Mouse (Mus musculus) embryo, embryonic 9.5 days (tissue): ENCODE measurements around the gene Ccm2l.

Source experiments
- DNase-seq: peaks from one replicate; pipeline ENCODE4 v3.0.0-alpha.2; 2017; ENCODE audit errors: extremely low spot score

The Ccm2l gene

GRCm38 (mm10) chr2:153090551-153091165, 24.9 kb downstream of the Ccm2l start:
- no peak for DNase-seq

- DNase-seq = peak; percentile 14
Observed at GRCm38 (mm10) chr2:153107046-153107766, 41.5 kb downstream of the Ccm2l start.

- DNase-seq = peak; percentile 20
Observed at GRCm38 (mm10) chr2:153107802-153108201, 42.0 kb downstream of the Ccm2l start.

- DNase-seq = peak; percentile 44
Observed at GRCm38 (mm10) chr2:153108313-153109264, 42.8 kb downstream of the Ccm2l start, which contains the start of gene Hck. Gene Hck (plus strand): TSS chr2:153108468.

- DNase-seq = no peak
Observed at GRCm38 (mm10) chr2:153109596-153109995, 43.8 kb downstream of the Ccm2l start.

- no peak for DNase-seq
Observed at GRCm38 (mm10) chr2:153111298-153111697, 45.5 kb downstream of the Ccm2l start.

GRCm38 (mm10) chr2:153115679-153116081, 49.9 kb downstream of the Ccm2l start:
- no peak for DNase-seq

GRCm38 (mm10) chr2:153117051-153117486, 51.3 kb downstream of the Ccm2l start:
- DNase-seq = no peak

- no peak for DNase-seq
Observed at GRCm38 (mm10) chr2:153119488-153119887, 53.7 kb downstream of the Ccm2l start.

GRCm38 (mm10) chr2:153120126-153120525, 54.4 kb downstream of the Ccm2l start:
- DNase-seq = no peak

GRCm38 (mm10) chr2:153121821-153122615, 56.3 kb downstream of the Ccm2l start:
- DNase-seq = no peak

- no peak for DNase-seq
Observed at GRCm38 (mm10) chr2:153122701-153123100, 56.9 kb downstream of the Ccm2l start.

- no peak for DNase-seq
Observed at GRCm38 (mm10) chr2:153125875-153126274, 60.1 kb downstream of the Ccm2l start.

- DNase-seq = peak; percentile 12
Observed at GRCm38 (mm10) chr2:153131019-153131418, 65.3 kb downstream of the Ccm2l start.
